Mouse (Mus musculus): ENCODE measurements around the gene Scn2b. TPM values are rescaled to one million over a fixed set of nuclear protein-coding genes. Genes with fewer than 3 reads are reported as not detected.

Gene Scn2b
- 1.0 TPM for polyA plus RNA-seq (2014; fragmentation: Illumina TruSeq; extraction: RNeasy Lipid Tissue Mini Kit (QIAGEN cat#74804); ENCODE audit: low replicate concordance)

GRCm38 (mm10) chr9:45117741-45118431 lies at the start of gene Scn2b:
TSS of gene Scn2b (plus strand) at chr9:45117782.

GRCm38 (mm10) chr9:45079011-45079410 lies 38.6 kb upstream of the Scn2b start, which contains the start of gene Jaml:
TSS of gene Jaml (plus strand) at chr9:45079183.

GRCm38 (mm10) chr9:45138191-45139032 lies 20.8 kb downstream of the Scn2b start, which contains the start of gene Scn4b:
TSS of gene Scn4b (plus strand) at chr9:45138395.

Other genes starting within 250 kb of the Scn2b start
- 9.9 TPM for gene Kmt2a, start 236.5 kb upstream of the Scn2b start, polyA plus RNA-seq (2014; fragmentation: Illumina TruSeq; extraction: RNeasy Lipid Tissue Mini Kit (QIAGEN cat#74804); ENCODE audit: low replicate concordance)
- 807 TPM for gene Atp5l, start 197.0 kb upstream of the Scn2b start, polyA plus RNA-seq (2014; fragmentation: Illumina TruSeq; extraction: RNeasy Lipid Tissue Mini Kit (QIAGEN cat#74804); ENCODE audit: low replicate concordance)
- 74.3 TPM for gene Ube4a, start 152.2 kb upstream of the Scn2b start, polyA plus RNA-seq (2014; fragmentation: Illumina TruSeq; extraction: RNeasy Lipid Tissue Mini Kit (QIAGEN cat#74804); ENCODE audit: low replicate concordance)
- 15.6 TPM for gene Cd3g, start 137.4 kb upstream of the Scn2b start, polyA plus RNA-seq (2014; fragmentation: Illumina TruSeq; extraction: RNeasy Lipid Tissue Mini Kit (QIAGEN cat#74804); ENCODE audit: low replicate concordance)
- gene Cd3d, start 136.0 kb upstream of the Scn2b start, polyA plus RNA-seq (2014; fragmentation: Illumina TruSeq; extraction: RNeasy Lipid Tissue Mini Kit (QIAGEN cat#74804); ENCODE audit: low replicate concordance) = 1.2 TPM
- gene Cd3e, start 108.2 kb upstream of the Scn2b start, polyA plus RNA-seq (2014; fragmentation: Illumina TruSeq; extraction: RNeasy Lipid Tissue Mini Kit (QIAGEN cat#74804); ENCODE audit: low replicate concordance) = 7.4 TPM
- 48.4 TPM for gene Mpzl2, start 78.0 kb upstream of the Scn2b start, polyA plus RNA-seq (2014; fragmentation: Illumina TruSeq; extraction: RNeasy Lipid Tissue Mini Kit (QIAGEN cat#74804); ENCODE audit: low replicate concordance)
- 19.2 TPM for gene Mpzl3, start 62.6 kb upstream of the Scn2b start, polyA plus RNA-seq (2014; fragmentation: Illumina TruSeq; extraction: RNeasy Lipid Tissue Mini Kit (QIAGEN cat#74804); ENCODE audit: low replicate concordance)
- 148 TPM for gene Jaml, start 38.6 kb upstream of the Scn2b start, polyA plus RNA-seq (2014; fragmentation: Illumina TruSeq; extraction: RNeasy Lipid Tissue Mini Kit (QIAGEN cat#74804); ENCODE audit: low replicate concordance)
- gene Scn4b, start 20.6 kb downstream of the Scn2b start, polyA plus RNA-seq (2014; fragmentation: Illumina TruSeq; extraction: RNeasy Lipid Tissue Mini Kit (QIAGEN cat#74804); ENCODE audit: low replicate concordance) = not detected
- not detected for gene BC049352, start 64.2 kb downstream of the Scn2b start, polyA plus RNA-seq (2014; fragmentation: Illumina TruSeq; extraction: RNeasy Lipid Tissue Mini Kit (QIAGEN cat#74804); ENCODE audit: low replicate concordance)
- gene Tmprss4, start 86.3 kb downstream of the Scn2b start, polyA plus RNA-seq (2014; fragmentation: Illumina TruSeq; extraction: RNeasy Lipid Tissue Mini Kit (QIAGEN cat#74804); ENCODE audit: low replicate concordance) = 30.0 TPM
- 0.33 TPM for gene Il10ra, start 151.4 kb downstream of the Scn2b start, polyA plus RNA-seq (2014; fragmentation: Illumina TruSeq; extraction: RNeasy Lipid Tissue Mini Kit (QIAGEN cat#74804); ENCODE audit: low replicate concordance)
- gene Tmprss13, start 201.3 kb downstream of the Scn2b start, polyA plus RNA-seq (2014; fragmentation: Illumina TruSeq; extraction: RNeasy Lipid Tissue Mini Kit (QIAGEN cat#74804); ENCODE audit: low replicate concordance) = not detected